Mouse (Mus musculus): Measurements from ENCODE around the gene Spag6.

DNA sequence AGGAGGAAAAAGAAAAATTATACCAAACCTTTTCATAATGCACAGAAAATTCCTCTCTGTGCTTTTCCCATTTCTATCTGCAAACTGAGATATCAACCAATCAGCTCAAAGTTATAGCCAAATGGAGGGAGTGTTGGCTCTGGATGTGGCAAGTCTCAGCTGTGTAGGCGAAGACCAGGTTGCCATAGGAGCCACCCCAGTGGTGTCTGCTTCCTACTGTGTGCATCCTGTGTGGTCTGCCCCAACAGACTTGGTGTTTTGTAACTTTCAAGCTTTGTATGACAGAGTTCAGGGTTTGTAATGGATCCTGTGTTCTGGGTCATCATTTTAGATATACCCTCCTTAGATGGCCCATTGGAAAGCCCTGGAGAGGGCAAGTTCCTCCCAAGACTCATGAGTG is 30.6 kb downstream of the Spag6 start:
- TF ChIP-seq POLR2A (IDR thresholded peaks at IDR 0.05; ENCODE audit: low read depth, low read length) (no peak), CTCF (IDR thresholded peaks at IDR 0.05; ENCODE audit: borderline replicate concordance, insufficient read depth, low read length) (no peak)
